Mouse (Mus musculus) CH12.LX (cell line): ENCODE data around the gene Asb18. TPM values are rescaled to one million over a fixed set of nuclear protein-coding genes. Genes with fewer than 3 reads are reported as not detected.

ENCODE experiments used
- DNase-seq: peaks from one replicate; pipeline ENCODE4 v3.0.0-alpha.2; 2013; ENCODE audit errors: extremely low read depth
- H3K27ac ChIP-seq: 2 replicates; pipeline ENCODE4 v1.5.1; 2012; ENCODE audit warnings: low read depth, mild to moderate bottlenecking, control low read depth, moderate library complexity; ENCODE audit not compliant: insufficient read depth
- H3K27me3 ChIP-seq: replicated peaks from 2 replicates; pipeline ENCODE3; 2012; ENCODE audit warnings: inconsistent platforms
- H3K36me3 ChIP-seq, 2 experiments: replicated peaks in 1 of 2; 2 replicates each; pipeline versions ENCODE3 to v1.6.1; 2012; ENCODE audit warnings: inconsistent platforms in 1 of 2, low read length in 1 of 2, mild to moderate bottlenecking in 1 of 2, mixed read lengths in 1 of 2, moderate library complexity in 1 of 2; ENCODE audit not compliant: control insufficient read depth in 1 of 2, insufficient read depth in 1 of 2
- H3K4me1 ChIP-seq, 2 experiments: 2 replicates each; pipeline ENCODE4 v1.6.1; 2012; ENCODE audit warnings: inconsistent platforms in 1 of 2, moderate library complexity in 1 of 2; ENCODE audit not compliant: insufficient read depth in 2 of 2, control insufficient read depth in 1 of 2
- H3K4me2 ChIP-seq: 2 replicates; pipeline ENCODE4 v1.6.1; 2012; ENCODE audit warnings: low read depth, mild to moderate bottlenecking, control low read depth; ENCODE audit not compliant: poor library complexity, insufficient read depth, severe bottlenecking
- H3K4me3 ChIP-seq, 3 experiments: fragments of 150-350 bp in 1 of 3; sonication (generic) in 1 of 3; replicated peaks in 1 of 3; 2 replicates each; pipeline versions ENCODE3 to v1.5.1; 2011 to 2012; ENCODE audit warnings: low read depth in 2 of 3, low read length in 2 of 3, mild to moderate bottlenecking in 2 of 3, moderate library complexity in 2 of 3, control low read depth in 1 of 3, improper control_type of control experiment in 1 of 3, inconsistent platforms in 1 of 3, mixed read lengths in 1 of 3; ENCODE audit not compliant: poor library complexity in 1 of 3
- H3K79me2 ChIP-seq: replicated peaks from 2 replicates; pipeline ENCODE4 v1.6.1; 2012; ENCODE audit warnings: mild to moderate bottlenecking, moderate library complexity; ENCODE audit not compliant: control insufficient read depth, poor library complexity, insufficient read depth, severe bottlenecking; ENCODE audit errors: extremely low read depth
- H3K9ac ChIP-seq: 2 replicates; pipeline ENCODE4 v1.6.1; 2012; ENCODE audit warnings: low read depth, mild to moderate bottlenecking, control low read depth, moderate library complexity; ENCODE audit not compliant: insufficient read depth
- H3K9me3 ChIP-seq: replicated peaks from 2 replicates; pipeline ENCODE3; 2012; ENCODE audit warnings: low read length, inconsistent platforms, mixed read lengths
- CHD1 ChIP-seq: IDR thresholded peaks from 2 replicates; pipeline ENCODE4 v1.6.1; 2012; ENCODE audit warnings: low read depth, low read length, improper control_type of control experiment, inconsistent platforms
- CHD2 ChIP-seq: IDR thresholded peaks from 2 replicates; pipeline ENCODE4 v1.6.1; 2011; ENCODE audit warnings: low read length, improper control_type of control experiment
- CTCF ChIP-seq, 2 experiments: IDR thresholded peaks in 1 of 2; conservative IDR thresholded peaks in 1 of 2; 2 replicates each; pipeline ENCODE4 v1.5.1; 2011 to 2012; ENCODE audit warnings: low read depth in 2 of 2, low read length in 2 of 2, improper control_type of control experiment in 1 of 2, inconsistent platforms in 1 of 2, mild to moderate bottlenecking in 1 of 2, moderate library complexity in 1 of 2
- E2F4 ChIP-seq: IDR thresholded peaks from 2 replicates; pipeline ENCODE4 v1.6.1; 2011; ENCODE audit warnings: low read depth, low read length, improper control_type of control experiment; ENCODE audit not compliant: insufficient replicate concordance
- EP300 ChIP-seq: IDR thresholded peaks from 2 replicates; pipeline ENCODE4 v1.6.1; 2011; ENCODE audit warnings: low read length, improper control_type of control experiment
- ETS1 ChIP-seq: conservative IDR thresholded peaks from 2 replicates; pipeline ENCODE4 v1.6.1; 2012; ENCODE audit warnings: low read depth, mild to moderate bottlenecking, inconsistent platforms, low read length, improper control_type of control experiment, moderate library complexity
- JUN ChIP-seq: IDR thresholded peaks from 2 replicates; pipeline ENCODE4 v1.6.1; 2011; ENCODE audit warnings: low read depth, mild to moderate bottlenecking, low read length, improper control_type of control experiment, moderate library complexity; ENCODE audit not compliant: insufficient read depth
- KAT2A ChIP-seq: IDR thresholded peaks from 2 replicates; pipeline ENCODE4 v1.6.1; 2012; ENCODE audit warnings: low read length, improper control_type of control experiment, inconsistent platforms; ENCODE audit not compliant: insufficient replicate concordance
- MAFK ChIP-seq: IDR thresholded peaks from 2 replicates; pipeline ENCODE4 v1.6.1; 2011; ENCODE audit warnings: low read length, improper control_type of control experiment; ENCODE audit not compliant: insufficient replicate concordance
- MAZ ChIP-seq: IDR thresholded peaks from 2 replicates; pipeline ENCODE4 v1.6.1; 2012; ENCODE audit warnings: low read depth, mild to moderate bottlenecking, inconsistent platforms, low read length, improper control_type of control experiment, moderate library complexity
- MEF2A ChIP-seq: IDR thresholded peaks from 2 replicates; pipeline ENCODE4 v1.6.1; 2014; ENCODE audit warnings: low read depth, mild to moderate bottlenecking, inconsistent platforms, low read length, improper control_type of control experiment, borderline replicate concordance
- MXI1 ChIP-seq: IDR thresholded peaks from 2 replicates; pipeline ENCODE4 v1.6.1; 2011; ENCODE audit warnings: mild to moderate bottlenecking, low read depth, low read length, improper control_type of control experiment
- MYC ChIP-seq: IDR thresholded peaks from 2 replicates; pipeline ENCODE4 v1.6.1; 2011; ENCODE audit warnings: low read depth, mild to moderate bottlenecking, improper control_type of control experiment, low read length
- NRF1 ChIP-seq: IDR thresholded peaks from 2 replicates; pipeline ENCODE4 v1.6.1; 2014; ENCODE audit warnings: low read depth, mild to moderate bottlenecking, inconsistent platforms, low read length, improper control_type of control experiment, moderate library complexity
- PAX5 ChIP-seq: IDR thresholded peaks from 2 replicates; pipeline ENCODE4 v1.6.1; 2012; ENCODE audit warnings: low read length, inconsistent platforms, mixed read lengths
- POLR2A ChIP-seq: IDR thresholded peaks from 2 replicates; pipeline ENCODE4 v1.6.1; 2011; ENCODE audit warnings: low read depth, mild to moderate bottlenecking, improper control_type of control experiment, low read length
- TBP ChIP-seq: conservative IDR thresholded peaks from 2 replicates; pipeline ENCODE4 v1.6.1; 2011; ENCODE audit warnings: low read depth, low read length, improper control_type of control experiment
- UBTF ChIP-seq: IDR thresholded peaks from 2 replicates; pipeline ENCODE4 v1.6.1; 2012; ENCODE audit warnings: low read depth, mild to moderate bottlenecking, inconsistent platforms, low read length, improper control_type of control experiment, moderate library complexity
- USF1 ChIP-seq: IDR thresholded peaks from 2 replicates; pipeline ENCODE4 v1.6.1; 2014; ENCODE audit warnings: low read depth, mild to moderate bottlenecking, inconsistent platforms, low read length, improper control_type of control experiment
- USF2 ChIP-seq: conservative IDR thresholded peaks from 2 replicates; pipeline ENCODE4 v1.6.1; 2011; ENCODE audit warnings: low read depth, low read length, improper control_type of control experiment
- ZC3H11A ChIP-seq: IDR thresholded peaks from 2 replicates; pipeline ENCODE4 v1.6.1; 2012; ENCODE audit warnings: low read depth, mild to moderate bottlenecking, inconsistent platforms, low read length, improper control_type of control experiment
- ZKSCAN1 ChIP-seq: IDR thresholded peaks from 2 replicates; pipeline ENCODE4 v1.6.1; 2012; ENCODE audit warnings: low read depth, inconsistent platforms, low read length, improper control_type of control experiment, borderline replicate concordance
- ZNF384 ChIP-seq: IDR thresholded peaks from 2 replicates; pipeline ENCODE4 v1.6.1; 2012; ENCODE audit warnings: low read depth, low read length, improper control_type of control experiment, inconsistent platforms
- dilution Hi-C: fragments of 300-500 bp; cut with MboI; formaldehyde crosslinking; loops from 2 replicates; pipeline ENCODE4 v1.14.3; 2020; ENCODE audit warnings: low sequenced_read_pairs; ENCODE audit not compliant: extremely low pct_unique_long_range_greater_than_20kb, extremely low pct_ligation_motif_present
- in situ Hi-C: fragments of 300-500 bp; cut with MboI; formaldehyde crosslinking; loops from 3 replicates; pipeline ENCODE4 v1.14.3; 2019; ENCODE audit warnings: low sequenced_read_pairs, low pct_ligation_motif_present, low pct_unique_long_range_greater_than_20kb, mixed read lengths
- polyA plus RNA-seq: library from polyadenylated mRNA; unstranded; fragments of >175 nt; gene quantifications from 2 replicates; pipeline ENCODE4 v1.2.1, GENCODE M21; 2012; ENCODE audit warnings: low read depth; ENCODE audit not compliant: insufficient read length
- total RNA-seq, 2 experiments: library from RNA; depleted of rRNA; stranded (reverse); fragments of 300-350 nt in 1 of 2; fragments of >200 nt in 1 of 2; gene quantifications; 2 replicates each; pipeline ENCODE4 v1.2.3; 2012 to 2014

Gene Asb18
- total and polyA plus RNA-seq, 3 experiments: not detected

- TF ChIP-seq CTCF (conservative IDR thresholded peaks at IDR 0.05 in 1 of 2, IDR thresholded peaks at IDR 0.05 in 1 of 2; ENCODE audit: low read depth in 2 of 2, low read length in 2 of 2) (no peak), MEF2A (no peak), MXI1 (no peak), PAX5 (no peak), CHD2 (no peak), ETS1 (no peak), USF2 (no peak), JUN (no peak), ZNF384 (no peak), TBP (no peak), MYC (no peak), KAT2A (no peak)
- TF ChIP-seq, all 38 proteins: peak for 0
- Histone ChIP-seq H3K4me1 (no peaks in the 10 kb centered on the region), H3K4me2 (no peak overlapping the region), H3K36me3 (no peaks in the 10 kb centered on the region), H3K27ac (no peak overlapping the region), H3K4me3 (no peak overlapping the region), H3K9ac (no peak overlapping the region), H3K9me3 (peaks cover 73% of the 10 kb centered on the region), H3K27me3 (no peaks in the 10 kb centered on the region), H3K79me2 (no peaks in the 10 kb centered on the region)
- no peak for DNase-seq
- in situ Hi-C loops (no loop called here), dilution Hi-C loops (no loop called here)
Measured at GRCm38 (mm10) chr1:89962092-89962491, 52.4 kb downstream of the Asb18 start.

DNA sequence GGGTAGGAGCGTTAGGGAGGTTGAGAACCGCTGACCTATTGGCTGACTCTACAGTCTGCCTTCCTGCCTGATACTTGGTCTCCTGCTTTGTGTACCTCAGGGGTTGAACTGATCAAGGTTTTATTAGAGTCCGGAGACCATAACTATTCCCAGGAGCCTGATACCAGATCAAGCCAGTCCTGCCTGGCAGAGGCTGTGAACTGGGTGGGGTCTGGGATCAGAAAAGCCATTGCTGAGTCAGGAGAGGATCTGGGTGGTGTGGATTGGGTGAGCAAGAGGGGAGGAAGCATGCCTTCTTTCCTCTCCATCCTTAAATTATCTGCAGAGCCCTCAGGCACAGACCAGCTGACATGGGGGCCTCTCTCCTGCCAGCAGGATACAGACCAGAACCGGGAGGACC is 55.1 kb downstream of the Asb18 start:
- H3K4me2 ChIP-seq: no peak overlapping the region
- H3K79me2 ChIP-seq: no peaks in the 10 kb centered on the region
- in situ Hi-C loops: no loop called here
- no peak overlapping the region for H3K4me3 ChIP-seq
- peaks cover 75% of the 10 kb centered on the region for H3K9me3 ChIP-seq
- no peak overlapping the region for H3K27ac ChIP-seq
- TF ChIP-seq MAFK: no peak
- TF ChIP-seq CHD1: no peak
- TF ChIP-seq EP300: no peak
- TF ChIP-seq NRF1: no peak
- TF ChIP-seq ETS1: no peak
- no peak for TF ChIP-seq CHD2
- no peak for TF ChIP-seq UBTF
- TF ChIP-seq USF1: no peak
- no peak for TF ChIP-seq JUN
- TF ChIP-seq ZKSCAN1: no peak
- no peak for TF ChIP-seq ZC3H11A
- no peak for TF ChIP-seq MAZ
- no peak for TF ChIP-seq POLR2A
- TF ChIP-seq E2F4: no peak
- TF ChIP-seq MYC: no peak
- H3K4me1 ChIP-seq: no peaks in the 10 kb centered on the region
- no peak for DNase-seq
- dilution Hi-C loops: no loop called here
- no peak overlapping the region for H3K9ac ChIP-seq
- H3K36me3 ChIP-seq: no peaks in the 10 kb centered on the region
- H3K27me3 ChIP-seq: no peaks in the 10 kb centered on the region
